Mouse (Mus musculus): ENCODE results near the gene Neurl1b. TPM values are rescaled to one million over a fixed set of nuclear protein-coding genes. Genes with fewer than 3 reads are reported as not detected.

The Neurl1b gene
- 0.47 TPM for total RNA-seq (2023)

DNA sequence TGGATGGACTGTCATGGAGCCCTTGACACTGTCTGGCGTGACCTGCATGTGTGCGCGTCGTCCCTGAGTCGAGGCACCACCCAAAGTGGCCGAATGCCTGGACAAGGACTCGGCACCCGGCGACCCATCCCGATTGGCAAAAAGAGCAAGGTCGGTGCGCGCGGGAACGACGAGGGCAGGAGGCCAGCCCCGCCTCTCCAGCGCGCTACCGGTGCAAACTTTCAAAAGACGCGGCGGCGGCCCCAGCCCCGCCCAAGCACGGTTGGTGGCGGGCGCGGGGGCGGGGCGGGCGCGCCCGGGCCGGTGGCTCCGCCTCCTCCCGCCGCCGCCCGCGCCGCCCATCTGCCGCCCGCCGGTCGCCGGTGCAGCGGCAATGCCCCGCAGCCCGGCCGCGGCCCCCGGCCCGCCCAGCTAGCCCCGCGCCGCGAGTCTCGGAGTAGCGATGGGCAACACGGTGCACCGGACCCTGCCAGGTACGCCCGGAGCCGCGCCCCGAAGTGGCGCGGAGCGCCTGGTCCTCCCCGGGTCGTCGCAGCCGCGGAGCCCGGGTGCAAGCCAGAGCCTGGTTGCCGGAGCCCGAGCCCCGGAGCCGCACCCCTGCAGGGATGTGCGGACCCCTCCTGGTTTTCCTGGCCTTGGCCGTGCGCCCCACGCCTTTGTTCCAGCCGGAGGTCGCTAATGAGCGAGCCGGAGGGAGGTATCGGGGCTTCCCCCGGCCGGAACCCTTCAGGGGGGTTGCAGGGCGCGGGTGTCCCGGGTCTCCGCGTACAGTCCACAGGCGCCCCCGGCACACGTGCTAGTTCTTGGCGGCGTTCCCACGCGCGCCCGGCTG is at the start of gene Neurl1b:
Gene Neurl1b (plus strand): TSS at position 307 of the 832 bp plus-strand sequence.

Other genes starting within 250 kb of the Neurl1b start
- gene Pdia2, start 215.7 kb upstream of the Neurl1b start, total RNA-seq (2023) = not detected
- 28.9 TPM for gene Rgs11, start 211.9 kb upstream of the Neurl1b start, total RNA-seq (2023)
- gene Arhgdig, start 207.0 kb upstream of the Neurl1b start, total RNA-seq (2023) = not detected
- gene Fam234a, start 170.6 kb upstream of the Neurl1b start, total RNA-seq (2023) = 34.4 TPM
- gene Luc7l, start 161.9 kb upstream of the Neurl1b start, total RNA-seq (2023) = 113 TPM
- 27.4 TPM for gene Ergic1, start 146.7 kb downstream of the Neurl1b start, total RNA-seq (2023)
- gene Dusp1, start 147.3 kb downstream of the Neurl1b start, total RNA-seq (2023) = 726 TPM
- 70.4 TPM for gene Atp6v0e, start 248.4 kb downstream of the Neurl1b start, total RNA-seq (2023)